Mouse (Mus musculus) embryonic facial prominence, embryonic 14.5 days (tissue): ENCODE measurements at regions not wholly inside any gene's neighbourhood (a gene's known extent, or its start where the extent isn't known, plus 50 kb on each side); places are given as distances from the start of the nearest gene placed in this dataset.
A peak's percentile ranks its signal among the peaks of the same experiment; 100 is the strongest.

Experiments used
- ATAC-seq: fragments of 200-750 bp; cut with Nextera tagmentation; 2 replicates; pipeline ENCODE4 v1.8.0; 2017; ENCODE audit warnings: low read depth, moderate number of reproducible peaks, moderate TSS enrichment
- DNase-seq: peaks from one replicate; pipeline ENCODE4 v3.0.0-alpha.2; 2015; ENCODE audit warnings: low spot score
- H3K27ac ChIP-seq: fragments of 300-500 bp; sonication (generic); replicated peaks from 2 replicates; pipeline ENCODE4 v1.5.1; 2014; ENCODE audit warnings: low read depth, mild to moderate bottlenecking, low read length, moderate library complexity
- H3K27me3 ChIP-seq: fragments of 300-500 bp; sonication (generic); replicated peaks from 2 replicates; pipeline ENCODE4 v1.6.1; 2014; ENCODE audit warnings: low read length; ENCODE audit not compliant: control insufficient read depth, insufficient read depth
- H3K36me3 ChIP-seq: fragments of 300-500 bp; sonication (generic); 2 replicates; pipeline ENCODE4 v1.6.1; 2014; ENCODE audit warnings: low read length, mixed read lengths; ENCODE audit not compliant: control insufficient read depth, insufficient read depth
- H3K4me1 ChIP-seq: fragments of 300-500 bp; sonication (generic); 2 replicates; pipeline ENCODE4 v1.6.1; 2014; ENCODE audit warnings: antibody characterized with exemption, low read length; ENCODE audit not compliant: control insufficient read depth, insufficient read depth
- H3K4me2 ChIP-seq: fragments of 300-500 bp; sonication (generic); 2 replicates; pipeline ENCODE4 v1.6.1; 2014; ENCODE audit warnings: low read depth, mild to moderate bottlenecking, low read length, moderate library complexity, mixed read lengths
- H3K4me3 ChIP-seq: fragments of 300-500 bp; sonication (generic); 2 replicates; pipeline ENCODE4 v1.5.1; 2014; ENCODE audit warnings: low read depth, mild to moderate bottlenecking, low read length
- H3K9ac ChIP-seq: fragments of 300-500 bp; sonication (generic); 2 replicates; pipeline ENCODE4 v1.6.1; 2014; ENCODE audit warnings: low read depth, mild to moderate bottlenecking, low read length, moderate library complexity, mixed read lengths
- H3K9me3 ChIP-seq: fragments of 300-500 bp; sonication (generic); 2 replicates; pipeline ENCODE4 v1.6.1; 2016; ENCODE audit warnings: low read length; ENCODE audit not compliant: control insufficient read depth
- WGBS: fragments of 180-500 bp; shearing (Covaris S2); extraction: QIAGEN DNeasy Blood & Tissue Kit; methylation state at CpG from one replicate; pipeline ENCODE4 v1.1.7; 2014; 5-methylcytosine and 5-hydroxymethylcytosine counted together

DNA sequence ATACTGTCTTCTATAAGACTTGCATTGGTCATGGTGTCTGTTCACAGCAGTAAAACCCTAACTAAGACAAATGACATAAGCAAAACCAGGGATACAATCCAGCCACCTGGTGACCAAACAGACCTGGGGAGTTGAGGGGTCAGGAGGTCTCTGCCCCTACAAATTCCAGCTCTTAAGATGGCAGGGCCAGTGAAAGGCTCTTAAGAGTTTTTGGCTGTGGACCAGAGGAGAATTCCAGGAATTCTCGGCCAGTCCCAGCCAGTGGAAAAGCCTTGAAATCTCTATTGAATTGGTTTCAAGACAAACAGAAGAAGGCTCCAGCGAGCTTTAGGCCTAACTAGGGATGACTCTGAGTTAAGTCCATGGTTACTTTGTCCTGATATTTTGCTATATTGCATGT lies 119.5 kb upstream of the Fn1 start:
- WGBS: 65% methylated on average over 2 of the region's 2 CpGs
- no peak overlapping the region for H3K27ac ChIP-seq
- no peaks in the 10 kb centered on the region for H3K27me3 ChIP-seq
- no peak for ATAC-seq
- no peak overlapping the region for H3K9ac ChIP-seq
- no peak overlapping the region for H3K4me3 ChIP-seq
- H3K4me2 ChIP-seq: no peak overlapping the region
- DNase-seq: no peak
- H3K9me3 ChIP-seq: no peaks in the 10 kb centered on the region
- no peaks in the 10 kb centered on the region for H3K36me3 ChIP-seq
- peaks cover 6% of the 10 kb centered on the region; the same call in 1 of the 2 replicates for H3K4me1 ChIP-seq

DNA sequence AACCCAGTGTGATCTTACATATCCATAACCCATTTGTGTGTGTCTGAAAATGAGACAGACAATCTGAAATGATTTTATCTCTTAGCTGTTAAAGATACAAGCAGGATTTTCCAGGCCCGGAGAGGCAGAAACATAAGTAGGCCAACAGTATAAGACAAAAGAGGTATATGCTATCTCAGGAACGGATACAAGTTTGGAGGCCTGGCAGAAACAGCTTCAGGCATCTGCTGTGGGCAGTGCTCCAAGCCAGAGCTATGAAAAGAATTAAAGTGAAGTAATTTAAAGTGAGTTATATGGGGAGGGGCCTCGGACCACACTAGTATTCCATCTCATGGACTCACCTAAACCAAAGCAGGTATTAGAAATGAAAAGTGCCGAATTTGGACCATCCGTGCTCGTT lies 118.8 kb upstream of the Fn1 start:
- peaks cover 6% of the 10 kb centered on the region; the same call in 1 of the 2 replicates for H3K4me1 ChIP-seq
- ATAC-seq (no peak), DNase-seq (peak; percentile 35)
- H3K9me3 ChIP-seq: no peaks in the 10 kb centered on the region
- H3K4me2 ChIP-seq: no peak overlapping the region
- no peak overlapping the region; the same call in 1 of the 2 replicates for H3K27ac ChIP-seq
- H3K36me3 ChIP-seq: no peaks in the 10 kb centered on the region
- no peaks in the 10 kb centered on the region for H3K27me3 ChIP-seq
- H3K9ac ChIP-seq: no peak overlapping the region
- 78% methylated on average over 6 of the region's 6 CpGs for WGBS
- H3K4me3 ChIP-seq: no peak overlapping the region

DNA sequence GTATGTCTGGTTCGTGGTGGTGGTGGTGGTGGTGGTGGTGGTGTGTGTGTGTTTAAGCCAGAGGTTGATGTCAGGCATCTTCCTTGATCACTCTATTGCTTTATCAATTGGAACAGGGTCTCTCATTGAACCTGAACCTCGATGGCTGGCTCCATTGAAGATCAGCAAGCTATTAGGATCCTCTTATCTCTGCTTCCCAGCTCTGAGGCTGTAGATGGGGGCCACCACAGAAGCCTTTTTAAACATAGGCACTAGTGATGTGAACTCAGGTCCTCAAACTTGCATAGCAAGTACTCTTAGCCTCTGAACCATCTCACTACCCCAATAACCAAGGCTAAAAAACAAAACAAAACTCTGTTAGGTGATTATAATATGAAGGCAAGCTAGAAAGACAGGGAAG lies 116.6 kb upstream of the Fn1 start:
- DNase-seq (no peak), ATAC-seq (no peak)
- H3K9ac ChIP-seq: no peak overlapping the region
- H3K4me2 ChIP-seq: no peak overlapping the region
- H3K36me3 ChIP-seq: no peaks in the 10 kb centered on the region
- 55% methylated on average over 2 of the region's 2 CpGs for WGBS
- no peaks in the 10 kb centered on the region for H3K9me3 ChIP-seq
- peaks cover 8% of the 10 kb centered on the region; the same call in 1 of the 2 replicates for H3K4me1 ChIP-seq
- H3K27ac ChIP-seq: no peak overlapping the region
- no peaks in the 10 kb centered on the region for H3K27me3 ChIP-seq
- H3K4me3 ChIP-seq: no peak overlapping the region

DNA sequence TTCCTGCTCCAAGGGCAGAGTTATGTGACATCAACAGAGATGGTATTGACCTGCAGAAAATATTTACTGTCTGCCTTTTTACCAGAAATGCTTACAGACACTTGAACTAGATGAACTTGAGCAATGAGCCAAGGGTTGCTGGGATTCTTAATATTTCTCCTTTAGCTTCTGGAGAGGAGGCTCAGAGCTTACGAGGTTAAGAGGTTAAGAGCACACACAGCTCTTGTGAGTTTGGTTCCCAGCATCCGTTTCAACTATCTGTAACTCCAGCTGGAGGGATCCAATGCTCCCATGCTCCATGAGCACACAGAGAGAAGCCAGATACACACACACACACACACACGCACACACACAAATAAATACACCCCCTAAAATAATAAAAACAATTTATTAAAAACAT lies 114.7 kb upstream of the Fn1 start:
- DNase-seq (no peak), ATAC-seq (no peak)
- Histone ChIP-seq H3K9ac (no peak overlapping the region), H3K4me3 (no peak overlapping the region), H3K36me3 (no peaks in the 10 kb centered on the region), H3K9me3 (no peaks in the 10 kb centered on the region), H3K4me1 (peaks cover 8% of the 10 kb centered on the region; the same call in 1 of the 2 replicates), H3K4me2 (no peak overlapping the region), H3K27ac (no peak overlapping the region), H3K27me3 (no peaks in the 10 kb centered on the region)
- 71% methylated on average over 3 of the region's 3 CpGs for whole genome bisulfite sequencing

DNA sequence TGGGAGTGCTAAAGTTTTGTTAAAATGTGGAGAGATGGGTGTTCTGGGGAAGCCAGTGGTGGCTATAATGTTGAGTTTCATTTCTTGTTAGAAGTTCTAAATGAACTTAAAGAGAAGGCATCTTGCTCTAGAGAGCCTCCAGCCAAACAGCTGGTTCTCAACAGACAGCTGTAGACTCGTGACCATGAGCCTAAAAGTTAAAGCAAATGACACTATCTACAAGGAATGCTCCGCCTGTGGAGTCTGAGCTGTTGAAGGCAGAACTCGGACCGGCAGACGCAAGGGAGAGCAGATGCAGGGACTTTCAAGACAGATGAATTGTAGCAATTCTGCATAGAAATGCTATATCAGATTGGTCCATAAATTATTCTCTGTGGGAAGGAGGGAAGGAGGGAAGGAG lies 114.1 kb upstream of the Fn1 start:
- H3K4me2 ChIP-seq: no peak overlapping the region
- ATAC-seq (no peak), DNase-seq (peak; percentile 50)
- H3K27me3 ChIP-seq: no peaks in the 10 kb centered on the region
- 67% methylated on average over 5 of the region's 5 CpGs for WGBS
- no peaks in the 10 kb centered on the region for H3K36me3 ChIP-seq
- no peak overlapping the region for H3K9ac ChIP-seq
- peaks cover 8% of the 10 kb centered on the region; the same call in 1 of the 2 replicates for H3K4me1 ChIP-seq
- no peak overlapping the region for H3K27ac ChIP-seq
- no peaks in the 10 kb centered on the region for H3K9me3 ChIP-seq
- no peak overlapping the region for H3K4me3 ChIP-seq

DNA sequence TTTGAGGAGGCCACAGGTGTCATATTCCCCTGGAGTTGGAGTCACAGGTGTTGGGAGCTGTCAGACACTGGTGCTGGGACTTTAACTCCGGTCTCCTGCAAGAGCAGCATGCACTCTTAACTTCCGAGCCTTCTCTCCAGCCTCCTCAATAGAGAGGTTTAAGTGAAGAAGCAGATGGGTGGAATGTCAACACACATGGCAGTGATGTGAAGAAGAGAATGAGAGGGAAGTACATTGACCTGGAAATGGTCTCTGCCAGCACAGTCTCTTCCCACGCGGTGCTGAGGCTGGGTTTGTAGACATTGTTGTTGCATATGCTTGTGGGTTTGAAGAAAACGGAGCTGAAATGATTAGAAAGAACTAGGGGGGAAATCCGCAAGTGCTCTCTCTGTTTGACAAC lies 112.0 kb upstream of the Fn1 start:
- Histone ChIP-seq H3K27me3 (no peaks in the 10 kb centered on the region), H3K27ac (no peak overlapping the region)

DNA sequence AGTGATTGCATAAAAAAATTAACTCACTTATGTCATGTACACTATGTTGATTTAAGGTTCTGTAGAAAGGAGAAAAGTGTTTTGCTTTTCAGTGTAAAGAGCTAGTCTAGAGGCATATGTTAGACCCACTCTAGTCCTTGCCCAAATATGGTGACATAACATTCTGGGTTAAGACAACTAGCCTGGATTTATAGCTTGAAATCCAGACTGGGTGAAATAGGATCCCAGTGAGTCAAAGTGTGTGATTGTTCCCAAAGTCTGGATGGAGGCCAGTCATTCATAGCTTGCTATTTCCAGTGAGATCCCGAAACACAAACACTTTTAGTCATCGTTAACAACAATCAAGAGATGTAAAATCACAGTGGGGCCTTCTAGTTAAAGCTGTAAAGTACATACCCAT lies 110.5 kb upstream of the Fn1 start:
- ATAC-seq: peak; percentile 30; the same call in 1 of the 2 replicates
- 42% methylated on average over 2 of the region's 2 CpGs for WGBS

More for the DNA sequence above, 112.0 kb upstream of the Fn1 start:
- ATAC-seq (no peak), DNase-seq (no peak)
- Histone ChIP-seq H3K9ac (no peak overlapping the region), H3K36me3 (no peaks in the 10 kb centered on the region), H3K9me3 (no peaks in the 10 kb centered on the region), H3K4me1 (peaks cover 6% of the 10 kb centered on the region; the same call in 1 of the 2 replicates), H3K4me2 (no peak overlapping the region), H3K4me3 (no peak overlapping the region)
- 55% methylated on average over 6 of the region's 6 CpGs for WGBS

DNA sequence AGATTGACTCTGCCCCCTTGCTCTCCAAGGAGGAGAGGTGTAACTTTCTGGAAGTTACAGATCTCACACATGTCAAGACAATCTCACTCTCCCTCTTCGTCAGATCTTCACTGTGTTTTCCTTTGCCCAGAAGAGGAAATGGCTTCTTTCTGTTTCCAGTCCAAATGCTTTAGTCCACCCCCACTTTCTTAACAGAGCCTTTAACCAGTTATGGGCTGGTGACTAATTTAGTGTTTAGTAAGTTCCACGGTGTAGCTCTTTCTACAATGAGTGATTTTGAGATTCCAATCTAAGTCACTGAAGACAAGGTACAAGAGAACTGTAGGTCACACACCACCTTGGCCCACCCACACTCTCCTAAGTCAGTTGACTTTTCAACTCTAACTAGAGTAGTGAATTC lies 107.3 kb upstream of the Fn1 start:
- Histone ChIP-seq H3K9ac (no peak overlapping the region), H3K4me2 (no peak overlapping the region), H3K4me1 (peaks cover 6% of the 10 kb centered on the region; the same call in 1 of the 2 replicates), H3K4me3 (no peak overlapping the region), H3K9me3 (no peaks in the 10 kb centered on the region), H3K27me3 (no peaks in the 10 kb centered on the region), H3K27ac (no peak overlapping the region), H3K36me3 (no peaks in the 10 kb centered on the region)
- DNase-seq: no peak
- ATAC-seq: no peak
- WGBS: 51% methylated on average over 2 of the region's 2 CpGs

More for the DNA sequence above, 110.5 kb upstream of the Fn1 start:
- H3K27ac ChIP-seq: no peak overlapping the region
- peak; percentile 54 for DNase-seq
- H3K36me3 ChIP-seq: no peaks in the 10 kb centered on the region
- no peak overlapping the region for H3K4me3 ChIP-seq
- no peak overlapping the region for H3K9ac ChIP-seq
- no peak overlapping the region for H3K4me2 ChIP-seq
- peaks cover 6% of the 10 kb centered on the region; the same call in 1 of the 2 replicates for H3K4me1 ChIP-seq
- H3K27me3 ChIP-seq: no peaks in the 10 kb centered on the region
- H3K9me3 ChIP-seq: no peaks in the 10 kb centered on the region

DNA sequence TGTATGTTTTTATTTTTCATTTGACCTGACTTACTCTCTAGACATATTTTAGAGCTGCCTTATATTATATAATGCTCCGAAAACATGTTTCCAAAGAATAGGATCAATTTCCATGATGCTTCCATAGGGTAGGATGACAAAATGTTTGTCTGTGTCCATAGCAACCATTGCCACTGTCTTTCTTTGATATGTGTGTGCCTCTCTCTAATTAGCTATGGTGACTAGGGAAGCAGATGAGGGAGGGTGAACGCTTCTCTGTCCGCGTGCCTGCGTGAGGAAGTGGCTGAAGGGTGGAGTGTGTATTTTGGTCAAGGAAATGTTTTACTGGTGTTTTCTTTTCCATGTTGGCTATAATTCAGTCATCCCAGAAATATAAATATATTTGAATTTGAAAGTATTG lies 104.2 kb upstream of the Fn1 start:
- ATAC-seq (no peak), DNase-seq (peak; percentile 32)
- Histone ChIP-seq H3K27ac (no peak overlapping the region), H3K9ac (no peak overlapping the region), H3K4me2 (no peak overlapping the region), H3K4me3 (no peak overlapping the region), H3K27me3 (no peaks in the 10 kb centered on the region), H3K36me3 (no peaks in the 10 kb centered on the region), H3K9me3 (0 out of 2 replicates have a peak, but pooled peaks cover 10% of the 10 kb centered on the region), H3K4me1 (no peaks in the 10 kb centered on the region)
- WGBS: 66% methylated on average over 5 of the region's 5 CpGs
